Mouse (Mus musculus) small intestine, adult 2 months (tissue): Measurements from ENCODE around the gene Tmtc1. TPM values are rescaled to one million over a fixed set of nuclear protein-coding genes. Genes with fewer than 3 reads are reported as not detected.

ENCODE experiments used
- H3K27ac ChIP-seq: fragments of 200-500 bp; 2 replicates; pipeline ENCODE4 v1.5.1; 2012; ENCODE audit warnings: low read depth, low read length, control low read depth, inconsistent platforms; ENCODE audit not compliant: insufficient read depth
- H3K27me3 ChIP-seq: fragments of 200-500 bp; 2 replicates; pipeline ENCODE4 v1.6.1; 2012; ENCODE audit warnings: mild to moderate bottlenecking, moderate library complexity, low read length, inconsistent platforms; ENCODE audit not compliant: control insufficient read depth, insufficient read depth
- H3K36me3 ChIP-seq: fragments of 200-500 bp; 2 replicates; pipeline ENCODE4 v1.6.1; 2012; ENCODE audit warnings: mild to moderate bottlenecking, low read length, control low read depth, inconsistent platforms; ENCODE audit not compliant: control insufficient read depth, insufficient read depth
- H3K4me1 ChIP-seq: fragments of 200-500 bp; 2 replicates; pipeline ENCODE4 v1.6.1; 2012; ENCODE audit warnings: low read length, inconsistent platforms, mixed read lengths; ENCODE audit not compliant: control insufficient read depth, insufficient read depth, insufficient read length
- H3K4me3 ChIP-seq: fragments of 200-500 bp; 2 replicates; pipeline ENCODE4 v1.5.1; 2012; ENCODE audit warnings: low read depth, mild to moderate bottlenecking, control low read depth, inconsistent platforms, low read length, moderate library complexity
- CTCF ChIP-seq: fragments of 200-500 bp; IDR thresholded peaks from 2 replicates; pipeline ENCODE4 v1.5.1; 2012; ENCODE audit warnings: low read depth, mild to moderate bottlenecking, control low read depth, inconsistent platforms, low read length, moderate library complexity, mixed read lengths; ENCODE audit not compliant: insufficient replicate concordance, insufficient read length; ENCODE audit errors: extremely low read depth
- POLR2A ChIP-seq: fragments of 200-500 bp; IDR thresholded peaks from 2 replicates; pipeline ENCODE4 v1.6.1; 2012; ENCODE audit warnings: low read depth, mild to moderate bottlenecking, control low read depth, inconsistent platforms, low read length, moderate library complexity
- WGBS: fragments of 180-500 bp; shearing (Covaris S2); methylation state at CpG from one replicate; pipeline ENCODE4 v1.1.7; 2018; 5-methylcytosine and 5-hydroxymethylcytosine counted together
- polyA plus RNA-seq: library from polyadenylated mRNA; depleted of rRNA; stranded (reverse); fragments of >200 nt; gene quantifications from 2 replicates; pipeline ENCODE4 v1.2.3, GENCODE M21; 2012

Tmtc1 gene
- polyA plus RNA-seq, 1 experiment = 6.4 TPM

GRCm38 (mm10) chr6:148354509-148355474 is 89.4 kb downstream of the Tmtc1 start:
- peaks cover 4% of the 10 kb centered on the region for H3K36me3 ChIP-seq
- peaks cover 4% of the 10 kb centered on the region; the same call in 1 of the 2 replicates for H3K4me1 ChIP-seq
- 0 out of 2 replicates have a peak overlapping the region, but pooled peaks have one; percentile 7 for H3K27ac ChIP-seq
- no peaks in the 10 kb centered on the region for H3K27me3 ChIP-seq
- peak overlapping the region; percentile 82 for H3K4me3 ChIP-seq
- WGBS = 44% methylated on average over 85 of the region's 85 CpGs
- peak; percentile 20; the same call in 1 of the 2 replicates for TF ChIP-seq POLR2A
- peak; percentile 61; the same call in 1 of the 2 replicates for TF ChIP-seq CTCF

- peak overlapping the region; percentile 82; the same call in 1 of the 2 replicates for H3K4me3 ChIP-seq
These were observed 90.1 kb downstream of the Tmtc1 start for GRCm38 (mm10) chr6:148354151-148354508.

GRCm38 (mm10) chr6:148345001-148345400 is 99.2 kb downstream of the Tmtc1 start:
- TF ChIP-seq CTCF (no peak), POLR2A (no peak)
- no peaks in the 10 kb centered on the region for H3K36me3 ChIP-seq
- no peak overlapping the region for H3K4me3 ChIP-seq
- WGBS = 58% methylated on average over 3 of the region's 3 CpGs
- H3K27ac ChIP-seq = no peak overlapping the region
- H3K4me1 ChIP-seq = no peaks in the 10 kb centered on the region
- H3K27me3 ChIP-seq = no peaks in the 10 kb centered on the region

More at GRCm38 (mm10) chr6:148354151-148354508, 90.1 kb downstream of the Tmtc1 start:
- Histone ChIP-seq H3K27ac (no peak overlapping the region), H3K27me3 (no peaks in the 10 kb centered on the region), H3K36me3 (peaks cover 4% of the 10 kb centered on the region), H3K4me1 (peaks cover 4% of the 10 kb centered on the region; the same call in 1 of the 2 replicates)
- WGBS = 89% methylated on average over 16 of the region's 16 CpGs
- TF ChIP-seq POLR2A (no peak), CTCF (no peak)

GRCm38 (mm10) chr6:148342191-148342590 is 102.0 kb downstream of the Tmtc1 start:
- WGBS = 85% methylated on average over 2 of the region's 2 CpGs
- no peak overlapping the region for H3K27ac ChIP-seq
- H3K36me3 ChIP-seq = no peaks in the 10 kb centered on the region
- H3K4me3 ChIP-seq = no peak overlapping the region
- no peaks in the 10 kb centered on the region for H3K4me1 ChIP-seq
- H3K27me3 ChIP-seq = no peaks in the 10 kb centered on the region
- TF ChIP-seq POLR2A (no peak), CTCF (no peak)

GRCm38 (mm10) chr6:148341765-148342164 is 102.4 kb downstream of the Tmtc1 start:
- Histone ChIP-seq H3K27me3 (no peaks in the 10 kb centered on the region), H3K4me1 (no peaks in the 10 kb centered on the region), H3K27ac (no peak overlapping the region), H3K4me3 (no peak overlapping the region), H3K36me3 (no peaks in the 10 kb centered on the region)
- TF ChIP-seq CTCF (no peak), POLR2A (no peak)
- 73% methylated on average over 2 of the region's 2 CpGs for WGBS

- Histone ChIP-seq H3K27ac (no peak overlapping the region), H3K4me1 (no peaks in the 10 kb centered on the region), H3K27me3 (no peaks in the 10 kb centered on the region), H3K36me3 (no peaks in the 10 kb centered on the region), H3K4me3 (no peak overlapping the region)
- TF ChIP-seq POLR2A = no peak
- TF ChIP-seq CTCF = no peak
- WGBS = 82% methylated on average over 3 of the region's 3 CpGs
These were observed 105.7 kb downstream of the Tmtc1 start for GRCm38 (mm10) chr6:148338326-148338957.

GRCm38 (mm10) chr6:148336290-148336955 is 107.8 kb downstream of the Tmtc1 start:
- H3K27ac ChIP-seq = no peak overlapping the region
- no peaks in the 10 kb centered on the region for H3K36me3 ChIP-seq
- TF ChIP-seq CTCF (no peak), POLR2A (no peak)
- no peak overlapping the region for H3K4me3 ChIP-seq
- H3K4me1 ChIP-seq = no peaks in the 10 kb centered on the region
- H3K27me3 ChIP-seq = no peaks in the 10 kb centered on the region
